Mouse (Mus musculus): Measurements from ENCODE around the gene Tecpr2.

DNA sequence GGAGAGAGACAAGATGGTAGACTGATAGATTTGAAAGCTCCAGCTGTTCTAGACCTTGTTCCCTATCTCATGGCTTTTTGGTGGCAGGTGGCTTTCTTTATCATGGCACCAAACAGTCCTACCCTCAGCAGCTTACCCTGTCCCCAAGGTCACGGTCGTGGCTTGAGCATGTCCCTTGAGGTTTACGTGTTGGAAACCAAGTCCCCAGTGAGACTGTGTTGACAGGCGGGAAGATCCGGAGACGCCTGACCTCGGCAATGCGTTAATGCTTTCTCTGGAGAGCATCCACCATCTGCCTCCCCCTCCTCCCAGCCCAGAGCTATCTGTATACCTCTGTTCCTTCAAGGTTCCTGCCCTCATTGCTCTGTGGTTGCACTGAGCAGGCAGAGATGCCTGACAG, 94.7 kb downstream of the Tecpr2 start:
- TF ChIP-seq MAFK (IDR thresholded peaks at IDR 0.05; ENCODE audit: insufficient read depth, low read depth, low read length) (no peak), ZC3H11A (IDR thresholded peaks at IDR 0.05; ENCODE audit: borderline replicate concordance, low read depth, low read length) (no peak), CHD2 (IDR thresholded peaks at IDR 0.05; ENCODE audit: low read depth, low read length) (no peak), ZNF384 (IDR thresholded peaks at IDR 0.05; ENCODE audit: low read depth, low read length) (no peak), HCFC1 (IDR thresholded peaks at IDR 0.05; ENCODE audit: borderline replicate concordance, insufficient read depth, low read length) (no peak)

Data from ES-E14 (cell line).